ENCODE assay signal across 8 mouse cellular contexts in the genomic region with DNA sequence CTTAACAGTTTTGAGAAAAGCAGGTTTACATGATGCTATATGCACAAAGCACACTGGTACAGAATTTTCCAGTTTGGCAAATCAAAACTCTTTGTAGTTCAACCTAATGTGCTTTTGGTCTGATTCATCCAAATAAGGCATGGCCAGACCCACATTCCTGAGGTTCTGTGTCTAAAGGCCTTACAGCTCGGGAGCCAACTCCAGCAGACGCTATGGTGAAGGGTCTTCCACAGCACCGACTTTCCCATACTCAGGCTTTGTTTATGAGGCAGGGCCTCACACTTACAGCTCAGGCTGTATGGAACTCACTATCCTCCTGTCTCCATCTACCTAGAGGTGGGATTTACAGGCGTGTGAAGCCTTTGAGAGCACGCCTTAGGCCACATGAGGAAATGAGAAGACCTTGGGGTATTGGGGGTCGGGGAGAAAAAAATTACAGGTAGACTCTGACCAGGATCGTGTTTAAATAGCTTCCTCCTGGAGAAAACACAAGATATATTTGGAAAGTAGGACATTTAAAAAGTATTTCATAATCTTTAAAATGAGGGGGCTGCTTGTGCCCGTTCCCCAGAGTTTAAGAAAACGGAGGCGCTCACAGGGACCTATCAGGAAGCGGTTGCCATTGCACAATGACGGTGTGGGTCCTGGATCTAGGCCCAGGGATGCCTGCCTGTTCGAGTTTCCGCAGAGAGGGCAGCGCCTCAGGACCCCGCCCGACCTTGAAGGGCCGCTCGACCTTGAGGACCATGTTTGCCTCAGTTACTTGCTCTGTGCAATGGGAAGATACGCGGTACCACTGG. TPM values are rescaled to one million over a fixed set of nuclear protein-coding genes. Genes with fewer than 3 reads are reported as not detected.
DNase-seq lines count a peak whose midpoint lies in the region; ATAC-seq and TF ChIP-seq lines count a peak whose summit lies in the region.

A gene (plus strand): TSS at position 693 of the 800 bp plus-strand sequence.

- no peaks in the 10 kb centered on the region for H3K27me3 ChIP-seq in CH12.LX (replicated peaks)
- no peaks in the 10 kb centered on the region for H3K27me3 ChIP-seq in intestine, embryonic 16.5 days (replicated peaks; ENCODE audit: control insufficient read depth, insufficient read depth, low read length)
- H3K27me3 ChIP-seq in liver, embryonic 16.5 days (ENCODE audit: control insufficient read depth, insufficient read depth, low read depth, low read length): no peaks in the 10 kb centered on the region

- peaks cover 8 to 57% of the 10 kb centered on the region in 2 experiments for H3K4me1 ChIP-seq in CH12.LX (ENCODE audit: control insufficient read depth in 1 of 2, insufficient read depth in 2 of 2)
- H3K4me1 ChIP-seq in cortical plate, adult 2 months (ENCODE audit: control insufficient read depth, insufficient read depth, low read length): peaks cover 4% of the 10 kb centered on the region; the same call in 1 of the 2 replicates
- peaks cover 15% of the 10 kb centered on the region for H3K4me1 ChIP-seq in intestine, embryonic 16.5 days (ENCODE audit: control insufficient read depth, insufficient read depth, low read length)
- H3K4me1 ChIP-seq in liver, embryonic 16.5 days (ENCODE audit: control insufficient read depth, low read depth, low read length): peaks cover 21% of the 10 kb centered on the region

- H3K9ac ChIP-seq in CH12.LX (ENCODE audit: insufficient read depth, low read depth): peak within 1 kb of the TSS; percentile 100
- H3K9ac ChIP-seq in intestine, embryonic 16.5 days (ENCODE audit: low read depth, low read length): peak within 1 kb of the TSS; percentile 95
- peak within 1 kb of the TSS; percentile 77 for H3K9ac ChIP-seq in liver, embryonic 16.5 days (ENCODE audit: low read depth, low read length)

- peak within 1 kb of the TSS; percentile 75 for H3K4me2 ChIP-seq in CH12.LX (ENCODE audit: insufficient read depth, low read depth, poor library complexity, severe bottlenecking)
- peak within 1 kb of the TSS; percentile 99 for H3K4me2 ChIP-seq in intestine, embryonic 16.5 days (ENCODE audit: low read depth, low read length)
- peak within 1 kb of the TSS; percentile 88 for H3K4me2 ChIP-seq in liver, embryonic 16.5 days (ENCODE audit: low read depth, low read length)

- DNase-seq in 3134 (ENCODE audit: extremely low read depth, insufficient read length, low spot score) (peak; percentile 69), CH12.LX (ENCODE audit: extremely low read depth) (peak; percentile 81)
- no peak for DNase-seq in gastrocnemius, postnatal 4 days (ENCODE audit: low spot score in 2 of 2)
- DNase-seq in retina, embryonic 14.5 days (ENCODE audit: low spot score): no peak

- dilution Hi-C loops in CH12.LX (cut with MboI; ENCODE audit: extremely low pct_ligation_motif_present, extremely low pct_unique_long_range_greater_than_20kb, low sequenced_read_pairs): no loop called here

- TF ChIP-seq CTCF in CH12.LX (conservative IDR thresholded peaks at IDR 0.05 in 1 of 2, IDR thresholded peaks at IDR 0.05 in 1 of 2; ENCODE audit: low read depth in 2 of 2, low read length in 2 of 2): no peak
- TF ChIP-seq CTCF in cortical plate, adult 2 months (IDR thresholded peaks at IDR 0.05; ENCODE audit: extremely low read depth, insufficient read depth, low read length): no peak

- peaks cover 20 to 28% of the 10 kb centered on the region in 2 experiments for H3K36me3 ChIP-seq in CH12.LX (replicated peaks in 1 of 2; ENCODE audit: control insufficient read depth in 1 of 2, insufficient read depth in 1 of 2, low read length in 1 of 2)
- H3K36me3 ChIP-seq in intestine, embryonic 16.5 days (ENCODE audit: control insufficient read depth, insufficient read depth, low read length): peaks cover 2% of the 10 kb centered on the region; the same call in 1 of the 2 replicates
- H3K36me3 ChIP-seq in liver, embryonic 16.5 days (ENCODE audit: control insufficient read depth, insufficient read depth): peaks cover 10% of the 10 kb centered on the region

- H3K9me3 ChIP-seq in CH12.LX (replicated peaks; ENCODE audit: low read length): no peaks in the 10 kb centered on the region
- H3K9me3 ChIP-seq in intestine, embryonic 16.5 days (ENCODE audit: control insufficient read depth, low read length): no peaks in the 10 kb centered on the region
- H3K9me3 ChIP-seq in liver, embryonic 16.5 days (replicated peaks; ENCODE audit: control insufficient read depth, low read length): peaks cover 13% of the 10 kb centered on the region

- in situ Hi-C loops in CH12.LX (cut with MboI; ENCODE audit: low pct_ligation_motif_present, low pct_unique_long_range_greater_than_20kb, low sequenced_read_pairs): no loop called here

- no peak for TF ChIP-seq EP300 in CH12.LX (IDR thresholded peaks at IDR 0.05; ENCODE audit: low read length)

- TF ChIP-seq RAD21 in CH12.LX (IDR thresholded peaks at IDR 0.05; ENCODE audit: low read depth, low read length): no peak

- peak within 1 kb of the TSS; percentile 93 to 94 (median 93) for H3K4me3 ChIP-seq in CH12.LX (replicated peaks in 1 of 3; ENCODE audit: low read depth in 2 of 3, low read length in 2 of 3, poor library complexity in 1 of 3)
- H3K4me3 ChIP-seq in cortical plate, adult 2 months (ENCODE audit: insufficient read depth, low read length): peak within 1 kb of the TSS; percentile 56
- peak within 1 kb of the TSS; percentile 93 for H3K4me3 ChIP-seq in intestine, embryonic 16.5 days (ENCODE audit: low read length)
- peak within 1 kb of the TSS; percentile 77 for H3K4me3 ChIP-seq in liver, embryonic 16.5 days (ENCODE audit: low read depth, low read length)

- peak; percentile 73 for ATAC-seq in intestine, embryonic 16.5 days
- ATAC-seq in liver, embryonic 16.5 days (ENCODE audit: low read depth): peak; percentile 53
- peak; percentile 18; the same call in 1 of the 2 replicates for ATAC-seq in neutrophil, adult 5-6 weeks (ENCODE audit: extremely low read depth, insufficient number of reproducible peaks, low FRiP score, poor library complexity, severe bottlenecking)

- peak within 1 kb of the TSS; percentile 91 for H3K27ac ChIP-seq in CH12.LX (ENCODE audit: insufficient read depth, low read depth)
- H3K27ac ChIP-seq in cortical plate, adult 2 months (ENCODE audit: insufficient read depth, low read length): peak within 1 kb of the TSS; percentile 98
- H3K27ac ChIP-seq in intestine, embryonic 16.5 days (ENCODE audit: low read length): peak within 1 kb of the TSS; percentile 98
- H3K27ac ChIP-seq in liver, embryonic 16.5 days (ENCODE audit: low read length): peak within 1 kb of the TSS; percentile 92

- peaks cover 34% of the 10 kb centered on the region for H3K79me2 ChIP-seq in CH12.LX (replicated peaks; ENCODE audit: control insufficient read depth, extremely low read depth, insufficient read depth, poor library complexity, severe bottlenecking)

- WGBS in intestine, embryonic 16.5 days: 5% methylated on average over 21 of the region's 21 CpGs
- 7% methylated on average over 21 of the region's 21 CpGs for WGBS in liver, embryonic 16.5 days (ENCODE audit: insufficient replicate concordance)

- TF ChIP-seq POLR2A in CH12.LX (IDR thresholded peaks at IDR 0.05; ENCODE audit: low read depth, low read length): no peak
- TF ChIP-seq POLR2A in cortical plate, adult 2 months (IDR thresholded peaks at IDR 0.05; ENCODE audit: extremely low read depth, insufficient read depth, low read length): no peak

TF ChIP-seq in CH12.LX, 34 proteins besides CTCF, POLR2A, EP300 and RAD21:
- TF ChIP-seq UBTF (IDR thresholded peaks at IDR 0.05; ENCODE audit: low read depth, low read length) (0 out of 2 replicates have a peak, but pooled peaks have one; percentile 31), USF2 (conservative IDR thresholded peaks at IDR 0.05; ENCODE audit: low read depth, low read length) (0 out of 2 replicates have a peak, but pooled peaks have one; percentile 5), CHD1 (IDR thresholded peaks at IDR 0.05; ENCODE audit: low read depth, low read length) (0 out of 2 replicates have a peak, but pooled peaks have one; percentile 39), MXI1 (IDR thresholded peaks at IDR 0.05; ENCODE audit: low read depth, low read length) (no peak)

RNA-seq across cellular contexts. Expression of the gene that starts here (rescaled TPM):
- total RNA-seq in CH12.LX (2012; rRNA removed) (8,867 and 10,240 TPM in 2 replicates), CH12.LX (2014; rRNA removed) (9,428 and 9,904 TPM in 2 replicates)
- polyA plus RNA-seq in CH12.LX (2012; ENCODE audit: insufficient read length, low read depth): 5,045 and 5,764 TPM in 2 replicates
- 2,439 and 2,636 TPM in 2 replicates for polyA plus RNA-seq in cortical plate, adult 2 months (2012; rRNA removed)
- total RNA-seq in gastrocnemius, postnatal 4 days (2021): 1,000 to 10,000 TPM; 1,218 to 1,228 TPM
- 5,222 and 5,444 TPM in 2 replicates for polyA plus RNA-seq in intestine, embryonic 16.5 days (2015; fragmentation: Nextera tagmentation; extraction: Ambion mirVana)
- polyA plus RNA-seq in liver, embryonic 16.5 days (2015; fragmentation: Nextera tagmentation; extraction: Ambion mirVana): 2,023 and 2,306 TPM in 2 replicates
- 569 and 595 TPM in 2 replicates for total RNA-seq in neutrophil, adult 5-6 weeks (2017)

Comparison
In these comparisons a context has a peak if more than half of its experiments do, and no peak if none do; other contexts are left out.
1. RNA of the gene that starts here (total RNA-seq): 8,867 to 10,240 TPM in CH12.LX; 1,218 to 1,228 TPM in gastrocnemius, postnatal 4 days and 569 to 595 TPM in neutrophil, adult 5-6 weeks; every median in the first group is over 4 times any median in the second.
2. DNase-seq: peak in 3134 (single experiment) and CH12.LX (single experiment); none in gastrocnemius, postnatal 4 days (0 of 2) and retina, embryonic 14.5 days (single experiment).
3. ATAC-seq: peak in every context shown above with its lines; median percentile 73 in intestine, embryonic 16.5 days; 53 in liver, embryonic 16.5 days; 18 in neutrophil, adult 5-6 weeks.
4. Peak in every context shown above with its lines, with median percentiles within 50 percentile points of each other: H3K27ac ChIP-seq, H3K4me2 ChIP-seq, H3K4me3 ChIP-seq and H3K9ac ChIP-seq.